Mouse (Mus musculus) heart, embryonic 16.5 days (tissue): ENCODE data around the gene Arl8a. TPM values are rescaled to one million over a fixed set of nuclear protein-coding genes. Genes with fewer than 3 reads are reported as not detected.
A peak's percentile ranks its signal among the peaks of the same experiment; 100 is the strongest.

Experiments used
- ATAC-seq: fragments of 200-750 bp; cut with Nextera tagmentation; replicated peaks from 2 replicates; pipeline ENCODE4 v1.8.0; 2017; ENCODE audit warnings: moderate number of reproducible peaks; ENCODE audit not compliant: insufficient read depth, low FRiP score; ENCODE audit errors: extremely low read depth
- H3K27ac ChIP-seq: fragments of 300-500 bp; sonication (generic); 2 replicates; pipeline ENCODE4 v1.5.1; 2014; ENCODE audit warnings: mild to moderate bottlenecking, low read length, control low read depth, moderate library complexity
- H3K27me3 ChIP-seq: fragments of 300-500 bp; sonication (generic); 2 replicates; pipeline ENCODE4 v1.6.1; 2014; ENCODE audit warnings: low read length, mixed read lengths; ENCODE audit not compliant: control insufficient read depth, insufficient read depth
- H3K36me3 ChIP-seq: fragments of 300-500 bp; sonication (generic); 2 replicates; pipeline ENCODE4 v1.6.1; 2014; ENCODE audit not compliant: control insufficient read depth, insufficient read depth
- H3K4me1 ChIP-seq: fragments of 300-500 bp; sonication (generic); 2 replicates; pipeline ENCODE4 v1.6.1; 2014; ENCODE audit warnings: low read length, mixed read lengths; ENCODE audit not compliant: control insufficient read depth, insufficient read depth
- H3K4me2 ChIP-seq: fragments of 300-500 bp; sonication (generic); 2 replicates; pipeline ENCODE4 v1.6.1; 2014; ENCODE audit warnings: low read depth, mild to moderate bottlenecking, control low read depth, low read length
- H3K4me3 ChIP-seq: fragments of 300-500 bp; sonication (generic); 2 replicates; pipeline ENCODE4 v1.5.1; 2014; ENCODE audit warnings: mild to moderate bottlenecking, control low read depth, low read length
- H3K9ac ChIP-seq: fragments of 300-500 bp; sonication (generic); 2 replicates; pipeline ENCODE4 v1.6.1; 2014; ENCODE audit warnings: low read length, control low read depth
- H3K9me3 ChIP-seq: fragments of 300-500 bp; sonication (generic); replicated peaks from 2 replicates; pipeline ENCODE4 v1.6.1; 2016; ENCODE audit warnings: low read length; ENCODE audit not compliant: control insufficient read depth
- WGBS: fragments of 180-500 bp; shearing (Covaris S2); extraction: QIAGEN DNeasy Blood & Tissue Kit; methylation state at CpG from one replicate; pipeline ENCODE4 v1.1.7; 2014; 5-methylcytosine and 5-hydroxymethylcytosine counted together
- polyA plus RNA-seq: library from polyadenylated mRNA; unstranded; fragments of >200 nt; fragmentation: Nextera tagmentation; extraction: Ambion mirVana; gene quantifications from 2 replicates; pipeline ENCODE4 v1.2.1, GENCODE M21; 2015

The Arl8a gene
- polyA plus RNA-seq, 1 experiment from 2014 or later, result 43.9 TPM

- WGBS, result 60% methylated on average over 10 of the region's 10 CpGs
- Histone ChIP-seq H3K36me3 (no peaks in the 10 kb centered on the region), H3K27me3 (peaks cover 54% of the 10 kb centered on the region), H3K4me3 (no peak overlapping the region), H3K4me1 (peaks cover 10% of the 10 kb centered on the region), H3K27ac (peak overlapping the region; percentile 31; the same call in 1 of the 2 replicates), H3K4me2 (peak overlapping the region; percentile 8), H3K9ac (peak overlapping the region; percentile 20; the same call in 1 of the 2 replicates), H3K9me3 (no peaks in the 10 kb centered on the region)
- ATAC-seq, result no peak
These were observed 23.7 kb downstream of the Arl8a start for GRCm38 (mm10) chr1:135170299-135170698.

- no peak overlapping the region for H3K27ac ChIP-seq
- H3K4me3 ChIP-seq, result no peak overlapping the region
- no peaks in the 10 kb centered on the region for H3K9me3 ChIP-seq
- no peak overlapping the region for H3K4me2 ChIP-seq
- 78% methylated on average over 7 of the region's 7 CpGs for WGBS
- ATAC-seq, result no peak
- H3K4me1 ChIP-seq, result peaks cover 10% of the 10 kb centered on the region
- peaks cover 50% of the 10 kb centered on the region for H3K27me3 ChIP-seq
- no peaks in the 10 kb centered on the region for H3K36me3 ChIP-seq
- H3K9ac ChIP-seq, result no peak overlapping the region
These were observed 24.6 kb downstream of the Arl8a start for GRCm38 (mm10) chr1:135171202-135171601.

GRCm38 (mm10) chr1:135171984-135172383, 25.4 kb downstream of the Arl8a start:
- H3K27me3 ChIP-seq, result peaks cover 45% of the 10 kb centered on the region
- WGBS, result 46% methylated on average over 6 of the region's 6 CpGs

GRCm38 (mm10) chr1:135173311-135173710, 26.7 kb downstream of the Arl8a start:
- Histone ChIP-seq H3K27ac (no peak overlapping the region), H3K27me3 (peaks cover 38% of the 10 kb centered on the region), H3K9me3 (0 out of 2 replicates have a peak, but pooled peaks cover 3% of the 10 kb centered on the region), H3K4me3 (no peak overlapping the region), H3K4me1 (peaks cover 10% of the 10 kb centered on the region), H3K9ac (no peak overlapping the region), H3K4me2 (no peak overlapping the region), H3K36me3 (no peaks in the 10 kb centered on the region)
- WGBS, result 89% methylated on average over 6 of the region's 6 CpGs
- no peak for ATAC-seq

More at GRCm38 (mm10) chr1:135171984-135172383, 25.4 kb downstream of the Arl8a start:
- Histone ChIP-seq H3K4me3 (no peak overlapping the region), H3K27ac (no peak overlapping the region), H3K36me3 (no peaks in the 10 kb centered on the region), H3K4me1 (peaks cover 10% of the 10 kb centered on the region), H3K9me3 (no peaks in the 10 kb centered on the region), H3K4me2 (no peak overlapping the region), H3K9ac (no peak overlapping the region)
- peak; percentile 45; the same call in 1 of the 2 replicates for ATAC-seq

- Histone ChIP-seq H3K4me1 (peaks cover 3% of the 10 kb centered on the region), H3K4me3 (no peak overlapping the region), H3K27ac (no peak overlapping the region), H3K27me3 (peaks cover 29% of the 10 kb centered on the region), H3K4me2 (no peak overlapping the region), H3K9ac (no peak overlapping the region), H3K36me3 (no peaks in the 10 kb centered on the region), H3K9me3 (0 out of 2 replicates have a peak, but pooled peaks cover 3% of the 10 kb centered on the region)
- 75% methylated on average over 3 of the region's 3 CpGs for WGBS
- no peak for ATAC-seq
These were observed 28.6 kb downstream of the Arl8a start for GRCm38 (mm10) chr1:135175176-135175575.

GRCm38 (mm10) chr1:135177724-135178123, 31.1 kb downstream of the Arl8a start:
- Histone ChIP-seq H3K9ac (no peak overlapping the region), H3K4me2 (no peak overlapping the region), H3K27me3 (peaks cover 28% of the 10 kb centered on the region), H3K4me3 (no peak overlapping the region), H3K36me3 (no peaks in the 10 kb centered on the region), H3K9me3 (0 out of 2 replicates have a peak, but pooled peaks cover 3% of the 10 kb centered on the region), H3K27ac (no peak overlapping the region), H3K4me1 (peaks cover 6% of the 10 kb centered on the region; the same call in 1 of the 2 replicates)
- 91% methylated on average over 3 of the region's 3 CpGs for WGBS
- no peak for ATAC-seq

- no peak overlapping the region for H3K9ac ChIP-seq
- 0 out of 2 replicates have a peak, but pooled peaks cover 3% of the 10 kb centered on the region for H3K9me3 ChIP-seq
- WGBS, result 81% methylated on average over 7 of the region's 7 CpGs
- H3K36me3 ChIP-seq, result no peaks in the 10 kb centered on the region
- H3K27me3 ChIP-seq, result peaks cover 24% of the 10 kb centered on the region
- no peak overlapping the region for H3K4me2 ChIP-seq
- no peak overlapping the region for H3K4me3 ChIP-seq
- ATAC-seq, result no peak
- no peak overlapping the region for H3K27ac ChIP-seq
- H3K4me1 ChIP-seq, result peaks cover 11% of the 10 kb centered on the region
These were observed 32.2 kb downstream of the Arl8a start for GRCm38 (mm10) chr1:135178863-135179262.

GRCm38 (mm10) chr1:135180830-135181229, 34.2 kb downstream of the Arl8a start:
- Histone ChIP-seq H3K9ac (no peak overlapping the region), H3K4me1 (peaks cover 14% of the 10 kb centered on the region), H3K9me3 (0 out of 2 replicates have a peak, but pooled peaks cover 3% of the 10 kb centered on the region), H3K4me3 (no peak overlapping the region), H3K27ac (no peak overlapping the region), H3K4me2 (no peak overlapping the region), H3K36me3 (no peaks in the 10 kb centered on the region), H3K27me3 (peaks cover 26% of the 10 kb centered on the region)
- ATAC-seq, result no peak
- WGBS, result 57% methylated on average over 10 of the region's 10 CpGs

GRCm38 (mm10) chr1:135181275-135181674, 34.7 kb downstream of the Arl8a start:
- Histone ChIP-seq H3K4me3 (no peak overlapping the region), H3K9me3 (0 out of 2 replicates have a peak, but pooled peaks cover 3% of the 10 kb centered on the region), H3K4me1 (peaks cover 14% of the 10 kb centered on the region), H3K27ac (no peak overlapping the region), H3K27me3 (peaks cover 30% of the 10 kb centered on the region), H3K9ac (no peak overlapping the region), H3K4me2 (no peak overlapping the region), H3K36me3 (no peaks in the 10 kb centered on the region)
- no peak for ATAC-seq
- 59% methylated on average over 4 of the region's 4 CpGs for WGBS
